Mouse (Mus musculus) skeletal muscle tissue, adult 2 months (tissue): ENCODE measurements around the gene Gm813.
A peak's percentile ranks its signal among the peaks of the same experiment; 100 is the strongest.
"Not testable (repeated sequence)": the region's sequence is repeated elsewhere in the genome, so short reads cannot be mapped to it uniquely, and the experiment has no call there.

Experiments
- DNase-seq: peaks from one replicate; pipeline ENCODE4 v3.0.0-alpha.2; 2012; ENCODE audit warnings: low read depth, low spot score

Gm813 gene

GRCm38 (mm10) chr16:58616878-58617277, at the start of gene Gm813:
TSS of gene Gm813 (minus strand) at chr16:58616978.
- DNase-seq, result no peak

DNA sequence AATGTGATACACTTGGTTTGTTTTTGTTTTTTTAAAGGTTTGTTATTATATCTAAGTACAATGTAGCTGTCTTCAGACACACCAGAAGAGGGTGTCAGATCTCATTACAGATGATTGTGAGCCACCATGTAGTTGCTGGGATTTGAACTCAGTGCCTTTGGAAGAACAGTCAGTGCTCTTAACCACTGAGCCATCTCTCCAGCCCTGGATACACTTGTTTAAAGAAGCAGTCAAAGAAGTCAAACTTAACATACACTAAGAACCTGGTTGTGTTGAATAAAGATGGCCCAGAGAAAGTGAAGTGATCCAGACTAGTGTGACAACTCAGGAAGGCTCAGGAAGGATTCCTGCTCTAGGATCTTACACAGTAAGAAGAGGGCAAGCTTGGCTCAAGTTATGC, 48.4 kb upstream of the Gm813 start:
- DNase-seq, result not testable (repeated sequence)

DNA sequence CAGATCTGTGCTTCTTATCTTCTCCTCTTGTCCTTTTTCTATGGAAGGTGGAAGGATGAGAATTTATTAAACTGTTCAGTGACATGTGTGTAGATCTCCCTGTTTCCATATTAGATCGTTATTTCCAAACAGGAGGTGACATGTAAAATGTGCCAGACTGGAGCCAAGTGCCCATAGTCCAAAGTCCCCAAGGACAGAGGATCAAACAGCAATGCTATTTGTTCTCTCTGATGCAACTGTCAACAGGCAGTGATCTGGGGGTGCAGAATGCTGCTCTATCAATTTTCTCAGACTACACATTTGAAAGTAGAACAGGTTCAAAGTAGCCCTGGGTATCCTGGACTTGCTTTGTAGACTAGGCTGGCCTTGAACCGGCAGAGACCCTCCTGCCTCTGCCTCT, 47.0 kb upstream of the Gm813 start:
- DNase-seq, result no peak

- no peak for DNase-seq
These were observed 46.2 kb upstream of the Gm813 start for GRCm38 (mm10) chr16:58663021-58663420.

- DNase-seq, result no peak
These were observed 45.6 kb upstream of the Gm813 start for GRCm38 (mm10) chr16:58662287-58662791.

- no peak for DNase-seq
These were observed 45.0 kb upstream of the Gm813 start for GRCm38 (mm10) chr16:58661826-58662225.

DNA sequence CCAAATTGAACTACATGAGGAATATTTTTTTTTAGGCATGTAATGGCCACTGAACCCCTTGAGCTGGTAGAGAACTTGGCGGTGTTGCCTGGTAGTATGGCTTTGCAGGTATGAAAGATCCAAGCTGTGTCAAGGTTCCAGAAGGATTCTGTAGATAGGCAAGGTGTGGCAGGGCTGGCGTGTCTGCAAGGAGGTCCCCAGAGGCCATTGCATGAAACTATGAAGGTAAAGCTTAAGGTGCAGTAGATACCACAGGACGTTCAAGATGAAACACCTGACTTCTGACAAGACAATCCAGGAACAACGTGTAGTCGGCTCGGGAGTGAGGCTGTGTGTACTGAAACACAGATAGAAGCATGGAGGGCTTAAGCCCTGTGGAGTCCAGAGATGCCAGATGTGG, 41.9 kb upstream of the Gm813 start:
- DNase-seq, result no peak

DNA sequence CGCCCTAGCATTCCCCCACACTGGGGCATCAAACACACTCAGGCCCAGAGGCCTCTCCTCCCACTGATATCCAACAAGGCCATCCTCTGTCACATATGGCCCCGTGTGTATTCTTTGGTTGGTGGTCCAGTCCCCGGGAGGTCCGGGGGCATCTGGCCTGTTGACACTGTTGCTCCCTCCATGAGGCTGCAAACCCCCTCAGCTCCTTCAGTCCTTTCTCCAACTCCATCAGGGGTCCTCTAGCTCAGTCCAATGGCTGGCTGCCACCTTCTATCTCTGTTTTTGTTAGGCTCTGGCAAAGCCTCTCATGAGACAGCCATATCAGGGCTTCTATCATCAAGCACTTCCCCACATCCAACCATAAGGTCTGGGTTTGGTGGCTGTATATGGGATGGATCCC, 39.7 kb upstream of the Gm813 start:
- no peak for DNase-seq

DNA sequence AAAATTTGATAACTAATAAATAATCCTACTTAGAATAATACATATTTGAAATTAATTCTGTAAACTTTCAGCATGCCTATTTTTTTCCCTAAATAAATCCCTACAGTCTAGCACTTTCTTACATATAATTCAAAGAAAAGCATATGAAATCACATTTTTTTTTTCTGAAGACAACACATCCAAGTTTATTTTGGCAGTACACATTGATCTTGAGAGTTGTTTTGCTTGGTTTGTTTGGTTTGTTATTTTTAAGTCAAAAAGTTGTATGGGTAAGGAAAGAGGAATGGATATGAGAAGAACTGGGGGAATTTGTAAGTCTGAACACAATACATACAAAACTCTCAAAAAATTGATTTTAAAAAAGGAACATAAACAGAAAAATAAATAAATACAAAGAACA, 39.0 kb upstream of the Gm813 start:
- DNase-seq, result no peak

- no peak for DNase-seq
These were observed 33.2 kb upstream of the Gm813 start for GRCm38 (mm10) chr16:58649979-58650378.

DNA sequence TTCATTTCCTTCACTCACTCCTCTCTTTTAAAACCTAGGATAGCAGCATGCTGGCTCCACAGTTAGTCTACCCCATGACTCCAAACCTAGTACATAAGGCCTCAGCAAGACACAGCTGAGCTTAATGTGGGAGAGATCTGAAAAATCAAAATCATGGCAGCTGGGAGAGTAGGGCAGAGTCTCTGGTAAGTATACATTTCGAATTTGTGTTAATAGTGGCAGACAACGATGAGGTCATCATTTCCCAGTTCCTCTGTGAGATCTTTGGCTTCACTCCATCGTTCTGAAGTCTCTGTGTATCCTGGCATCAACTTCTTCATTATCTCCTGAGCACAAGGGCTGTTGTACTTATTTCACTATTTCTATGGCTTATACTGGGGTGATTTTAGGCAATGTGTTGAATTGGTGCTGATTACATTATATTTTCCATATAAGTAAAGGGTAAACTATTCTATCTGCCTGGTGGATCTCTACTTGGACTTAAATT, 22.0 kb upstream of the Gm813 start, which contains the start of gene E330017A01Rik:
TSS of gene E330017A01Rik (minus strand) at position 51 of the 487 bp plus-strand sequence.
- DNase-seq, result no peak

DNA sequence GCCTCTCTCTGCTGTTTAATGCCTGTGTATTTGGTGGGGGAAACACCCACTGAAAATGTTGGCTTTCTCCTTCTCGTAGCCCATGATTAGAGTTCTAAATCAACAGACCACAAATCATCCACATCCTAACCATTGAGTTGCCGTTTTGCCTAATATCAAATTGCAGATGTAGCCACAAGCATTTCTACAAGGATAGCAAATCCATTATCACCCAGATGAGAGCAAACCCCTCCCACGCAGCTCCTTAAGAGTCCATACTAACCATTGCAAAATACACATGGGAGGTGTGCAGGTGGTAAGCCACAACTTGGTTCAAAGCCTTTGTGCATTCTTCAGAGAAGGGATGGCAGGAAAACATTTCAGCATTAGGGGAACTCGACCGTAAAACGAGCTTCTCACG, 21.2 kb upstream of the Gm813 start:
- DNase-seq, result no peak

DNA sequence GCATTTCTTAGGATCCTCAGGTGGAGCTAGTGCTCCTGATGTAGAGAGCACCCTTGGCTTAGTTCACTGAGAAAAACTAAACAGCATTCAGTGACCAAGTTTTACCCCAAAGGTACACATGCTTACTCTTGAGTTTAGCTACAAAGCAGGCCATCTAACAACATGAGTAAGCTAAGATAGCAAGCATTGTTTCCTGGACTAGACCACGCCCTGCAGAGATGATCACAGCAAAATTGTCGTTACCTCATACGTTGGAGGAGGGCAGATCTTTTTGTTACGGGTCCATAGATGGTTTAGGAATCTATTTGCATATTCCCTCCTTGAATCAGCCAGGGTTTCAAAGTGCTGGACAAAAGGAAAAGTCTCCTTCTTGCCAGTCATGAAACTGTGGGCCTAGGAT, 20.7 kb upstream of the Gm813 start:
- DNase-seq, result no peak

GRCm38 (mm10) chr16:58635866-58636265, 19.1 kb upstream of the Gm813 start:
- DNase-seq, result no peak

DNA sequence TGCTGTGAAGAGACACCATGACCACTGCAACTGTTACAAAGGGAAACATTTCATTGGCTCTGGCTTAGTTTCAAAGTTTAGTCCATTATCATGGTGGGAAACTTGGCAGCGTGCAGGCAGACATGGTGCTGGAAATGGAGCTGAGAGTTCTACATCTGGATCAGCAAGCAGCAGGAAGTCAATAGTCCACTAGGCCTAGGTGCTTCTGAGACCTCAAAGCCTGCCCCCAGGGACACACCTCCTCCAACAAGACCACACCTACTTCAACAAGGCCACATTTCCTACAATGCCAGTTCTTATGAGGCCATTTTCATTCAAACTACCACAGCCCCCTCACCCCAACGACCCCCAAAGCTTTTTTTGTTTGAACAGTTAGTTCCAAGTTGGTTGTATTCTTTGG, 13.0 kb upstream of the Gm813 start:
- no peak for DNase-seq

DNA sequence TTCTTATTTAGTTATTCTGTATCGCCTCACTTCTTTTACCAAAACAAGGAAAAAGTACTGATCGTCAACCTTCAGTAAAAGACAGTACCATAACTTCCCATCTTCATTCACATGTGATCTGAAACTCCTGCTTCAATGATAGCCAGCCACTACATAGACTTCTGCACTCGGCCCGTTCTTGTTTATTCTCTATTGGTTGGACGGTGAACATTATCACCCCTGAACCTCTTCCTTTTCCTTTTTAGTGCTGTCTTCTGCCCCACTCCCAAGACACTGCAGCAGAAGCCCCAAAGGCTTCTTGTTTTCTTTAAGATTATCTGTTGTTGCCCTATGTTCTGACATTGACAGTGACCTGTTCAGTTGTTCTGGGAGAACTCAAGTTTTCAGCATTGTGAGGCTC, 12.2 kb upstream of the Gm813 start:
- no peak for DNase-seq

DNA sequence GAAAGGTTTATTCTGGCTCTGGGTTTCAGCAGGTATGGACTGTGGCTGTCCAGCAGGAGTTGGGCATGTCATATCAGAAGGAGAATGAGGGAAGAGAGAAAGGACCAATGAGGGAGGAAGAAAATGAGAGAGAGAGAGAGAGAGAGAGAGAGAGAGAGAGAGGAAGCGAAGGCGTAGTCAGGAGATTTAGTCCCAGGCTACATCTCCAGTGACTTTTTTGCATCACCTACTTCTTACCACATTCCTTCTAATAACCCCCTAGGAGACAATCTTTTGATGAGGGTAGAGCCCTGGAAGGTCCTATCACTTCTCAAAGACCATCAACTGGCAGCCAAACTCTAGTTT, 11.5 kb upstream of the Gm813 start:
- DNase-seq, result no peak

DNA sequence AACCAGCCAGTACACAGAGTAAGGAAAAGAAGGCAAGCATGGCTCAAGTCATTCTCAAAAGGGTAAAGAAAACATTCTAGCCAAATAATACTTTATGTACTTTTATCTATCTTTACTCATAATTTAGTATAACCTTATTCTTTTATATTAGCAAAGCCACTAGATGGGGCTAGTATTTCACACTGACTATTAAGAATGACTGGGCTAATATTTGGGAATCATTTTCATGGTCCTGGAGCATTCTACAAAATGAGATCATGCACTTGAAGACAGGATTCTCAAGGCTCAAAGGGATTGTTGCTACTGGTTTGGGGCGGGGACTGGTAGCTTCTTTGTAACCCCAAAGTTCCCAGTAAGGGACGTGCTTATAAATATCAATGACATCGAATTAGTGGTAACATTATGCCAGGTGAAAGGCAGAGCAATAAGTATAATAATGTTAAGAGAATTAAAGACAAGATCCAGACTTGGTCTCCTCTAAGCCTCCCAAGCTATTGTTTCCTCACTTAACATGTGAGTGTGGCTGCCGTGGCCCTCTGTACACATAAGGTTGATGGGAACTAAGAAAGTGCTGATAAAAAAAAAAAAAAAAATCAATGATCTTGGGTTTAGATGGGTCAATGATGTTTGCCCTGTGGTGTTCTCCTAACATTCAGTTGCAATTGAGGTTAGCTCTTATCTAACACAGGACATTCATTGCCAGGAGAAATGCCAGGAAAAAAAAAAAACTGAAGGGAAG, 11.0 kb upstream of the Gm813 start:
- DNase-seq, result no peak

DNA sequence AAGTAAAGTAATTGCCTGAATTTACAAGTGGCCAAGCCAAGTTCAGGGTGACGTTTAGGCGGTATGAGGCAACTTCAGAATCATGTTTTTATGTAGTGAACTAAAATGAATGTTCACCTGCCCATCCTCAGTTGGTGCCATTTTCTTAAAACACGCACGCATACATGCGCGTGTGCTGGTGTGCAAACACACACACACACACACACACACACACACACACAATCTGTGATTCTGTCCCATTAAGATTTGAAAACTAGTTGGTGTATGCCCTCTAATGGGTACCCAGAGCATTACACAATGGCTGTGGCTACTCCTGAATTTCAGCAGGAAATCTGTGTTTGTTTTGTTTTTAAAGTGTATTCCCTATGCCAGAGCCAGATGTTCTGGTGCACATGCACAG, 7.2 kb upstream of the Gm813 start:
- peak; percentile 19 for DNase-seq

- DNase-seq, result no peak
These were observed 6.3 kb upstream of the Gm813 start for GRCm38 (mm10) chr16:58623114-58623513.

GRCm38 (mm10) chr16:58622377-58622776, 5.6 kb upstream of the Gm813 start:
- no peak for DNase-seq

DNA sequence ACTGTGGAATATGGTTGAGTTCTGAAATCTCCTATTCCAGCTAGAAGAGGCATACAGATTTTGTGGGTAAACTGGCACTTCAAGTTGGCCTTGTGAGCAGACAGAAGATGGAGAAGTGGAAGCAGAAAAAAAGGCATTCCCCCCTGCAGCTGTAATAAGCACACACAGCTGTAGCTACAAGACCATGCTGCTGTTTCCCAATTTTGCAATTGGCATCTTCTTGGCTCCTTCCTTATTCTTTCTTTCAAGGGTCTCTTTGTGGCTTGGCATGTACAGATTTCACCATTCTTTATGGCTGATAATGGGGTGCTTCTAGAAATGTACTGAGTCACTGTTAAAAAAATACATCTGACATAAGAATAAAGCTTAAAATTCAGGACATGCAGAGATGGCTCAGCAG, 568 bp upstream of the Gm813 start:
- DNase-seq, result no peak

- no peak for DNase-seq
These were observed 3.8 kb downstream of the Gm813 start for GRCm38 (mm10) chr16:58612969-58613368.

- DNase-seq, result no peak
These were observed 9.7 kb downstream of the Gm813 start for GRCm38 (mm10) chr16:58607101-58607500.
